Mouse (Mus musculus): ENCODE data around the gene Thsd7b.

DNA sequence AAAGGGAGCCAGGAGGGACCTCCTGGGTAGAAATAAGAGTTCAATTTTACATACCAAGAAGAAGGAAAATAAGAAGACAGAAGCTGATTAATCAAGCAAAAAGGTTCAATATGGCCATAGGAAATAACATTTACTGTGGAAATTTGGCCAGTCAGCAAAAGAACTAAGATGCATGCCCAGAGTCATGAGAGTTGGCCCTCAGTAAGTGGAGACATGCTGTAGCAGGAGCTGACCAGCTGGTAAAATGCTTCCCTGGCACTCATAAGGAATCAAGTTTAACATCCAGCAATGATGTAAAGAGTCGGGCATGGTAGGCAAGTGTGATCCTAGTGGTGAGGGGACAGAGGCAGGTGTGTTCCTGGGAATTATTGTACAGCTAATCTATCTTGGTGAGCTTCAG lies 243.3 kb downstream of the Thsd7b start:
- TF ChIP-seq CTCF (IDR thresholded peaks at IDR 0.05; ENCODE audit: extremely low read depth, insufficient read length, insufficient replicate concordance, low read depth, low read length) (no peak), POLR2A (IDR thresholded peaks at IDR 0.05; ENCODE audit: low read depth, low read length) (no peak)

All from small intestine, adult 2 months (tissue).